Mouse (Mus musculus) lung, adult 2 months (tissue): ENCODE data around the gene Epha4.

Experiments
- CTCF ChIP-seq: fragments of 200-500 bp; IDR thresholded peaks from 2 replicates; pipeline ENCODE4 v1.5.1; 2011; ENCODE audit warnings: mild to moderate bottlenecking, low read length, control low read depth; ENCODE audit not compliant: insufficient read depth
- POLR2A ChIP-seq: fragments of 200-500 bp; IDR thresholded peaks from 2 replicates; pipeline ENCODE4 v1.6.1; 2011; ENCODE audit warnings: low read depth, mild to moderate bottlenecking, control low read depth, low read length, borderline replicate concordance; ENCODE audit errors: extremely low read depth

GRCm38 (mm10) chr1:77495030-77495789, 19.7 kb downstream of the Epha4 start:
- TF ChIP-seq POLR2A (no peak), CTCF (no peak)
